Mouse (Mus musculus): ENCODE results near the gene Hist1h4n. TPM values are rescaled to one million over a fixed set of nuclear protein-coding genes. Genes with fewer than 3 reads are reported as not detected.
"Not testable (repeated sequence)": the region's sequence is repeated elsewhere in the genome, so short reads cannot be mapped to it uniquely, and the experiment has no call there.

The Hist1h4n gene
- polyA plus RNA-seq, 1 experiment from 2014 or later = 6.3 TPM

DNA sequence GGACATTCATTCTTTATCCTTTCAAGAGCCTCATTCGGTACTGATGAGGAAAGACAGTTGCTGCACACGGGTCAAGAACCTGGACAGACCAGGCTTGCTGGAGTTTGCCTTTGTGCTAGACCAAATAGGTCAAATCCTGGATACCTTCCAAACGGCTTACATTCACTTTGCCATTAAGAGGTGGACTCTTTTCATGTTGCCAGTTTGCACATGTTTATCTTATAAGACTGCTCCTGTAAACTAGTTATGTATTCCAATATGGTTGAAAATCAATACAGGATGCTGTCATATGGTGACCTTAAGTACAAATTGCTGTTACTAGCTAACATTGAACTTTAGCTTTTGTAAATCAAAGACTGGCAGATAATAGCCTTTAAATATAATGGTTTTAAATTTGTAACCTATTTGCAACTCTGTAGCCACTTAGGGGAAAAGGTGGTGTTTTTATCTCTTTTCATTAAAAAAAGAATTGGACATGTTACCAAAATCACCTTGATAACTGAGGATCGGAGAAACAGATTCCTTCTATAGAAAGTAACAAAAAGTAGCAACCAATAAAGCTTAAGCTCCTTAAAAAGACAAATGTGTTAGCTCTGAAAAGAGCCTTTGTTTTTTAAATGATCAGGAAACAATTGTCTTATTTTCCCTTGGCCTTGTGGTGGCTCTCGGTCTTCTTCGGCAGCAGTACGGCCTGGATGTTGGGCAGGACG is 45.7 kb downstream of the Hist1h4n start:
- H3K4me2 ChIP-seq (ENCODE audit: low read length) = peak overlapping the region; percentile 49
- no peaks in the 10 kb centered on the region for H3K9me3 ChIP-seq (replicated peaks; ENCODE audit: low read length)
- DNase-seq (ENCODE audit: low spot score) (peak; percentile 38), ATAC-seq (replicated peaks; ENCODE audit: low FRiP score, low read depth) (no peak)
- peak overlapping the region; percentile 25; the same call in 1 of the 2 replicates for H3K4me3 ChIP-seq (replicated peaks; ENCODE audit: low read depth, low read length)
- TF ChIP-seq CTCF (IDR thresholded peaks at IDR 0.05; ENCODE audit: low read depth) = no peak
- peak overlapping the region; percentile 44; the same call in 1 of the 2 replicates for H3K9ac ChIP-seq (ENCODE audit: low read depth, low read length)
- H3K4me1 ChIP-seq (replicated peaks; ENCODE audit: insufficient read depth, low read length) = no peaks in the 10 kb centered on the region
- H3K36me3 ChIP-seq (ENCODE audit: insufficient read depth, low read length) = no peaks in the 10 kb centered on the region
- H3K27ac ChIP-seq = peak overlapping the region; percentile 80
- no peaks in the 10 kb centered on the region for H3K27me3 ChIP-seq (ENCODE audit: insufficient read depth, low read length)
- WGBS = 7% methylated on average over 8 of the region's 8 CpGs

DNA sequence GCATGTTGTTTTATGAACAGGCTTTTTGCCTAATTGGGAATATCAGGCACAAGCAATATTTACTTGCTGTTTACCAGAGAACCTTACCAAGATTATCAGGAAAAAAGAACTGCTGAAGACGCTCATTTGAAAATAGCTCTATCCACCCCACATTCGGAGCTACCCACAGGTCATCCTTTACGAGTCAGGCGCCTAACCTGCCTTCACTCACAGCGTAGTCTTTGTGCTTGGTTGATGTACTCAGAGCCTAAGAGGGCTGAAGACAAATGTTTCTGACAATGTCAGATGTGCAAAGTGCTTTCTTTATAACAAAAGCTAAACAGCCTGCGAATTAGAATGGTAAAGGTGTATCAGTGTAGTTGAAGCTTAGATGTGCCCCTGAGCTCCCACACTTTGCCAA is 47.7 kb downstream of the Hist1h4n start:
- no peak for TF ChIP-seq CTCF (IDR thresholded peaks at IDR 0.05; ENCODE audit: low read depth)
- 33% methylated on average over 6 of the region's 6 CpGs for WGBS
- Histone ChIP-seq H3K27ac (peak overlapping the region; percentile 33), H3K4me2 (ENCODE audit: low read length) (0 out of 2 replicates have a peak overlapping the region, but pooled peaks have one; percentile 62), H3K4me1 (replicated peaks; ENCODE audit: insufficient read depth, low read length) (no peaks in the 10 kb centered on the region), H3K9ac (ENCODE audit: low read depth, low read length) (0 out of 2 replicates have a peak overlapping the region, but pooled peaks have one; percentile 10), H3K9me3 (replicated peaks; ENCODE audit: low read length) (no peaks in the 10 kb centered on the region), H3K27me3 (ENCODE audit: insufficient read depth, low read length) (no peaks in the 10 kb centered on the region), H3K4me3 (replicated peaks; ENCODE audit: low read depth, low read length) (0 out of 2 replicates have a peak overlapping the region, but pooled peaks have one; percentile 35), H3K36me3 (ENCODE audit: insufficient read depth, low read length) (no peaks in the 10 kb centered on the region)
- no peak for ATAC-seq (replicated peaks; ENCODE audit: low FRiP score, low read depth)
- DNase-seq (ENCODE audit: low spot score) = no peak

DNA sequence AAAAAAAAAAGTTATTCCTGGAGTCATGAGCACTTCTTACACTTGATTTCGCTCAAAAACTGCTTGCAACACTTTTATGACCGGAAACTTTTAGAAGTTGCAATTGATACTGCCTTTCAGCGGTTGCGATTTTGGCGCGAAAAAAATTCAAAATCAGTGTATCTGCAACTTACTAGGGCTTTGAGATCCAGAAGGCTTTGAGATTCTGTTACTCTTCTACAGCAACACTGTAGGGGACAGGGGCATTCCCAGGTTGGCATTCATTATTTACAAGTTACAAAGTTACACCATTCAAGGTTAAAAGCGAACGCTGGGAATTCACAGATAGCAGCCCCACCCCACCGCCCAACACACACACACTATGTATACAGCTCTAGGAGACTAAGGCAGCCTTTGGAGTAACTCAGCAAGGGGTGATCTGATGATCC is 48.2 kb downstream of the Hist1h4n start:
- 1% methylated on average over 9 of the region's 9 CpGs for WGBS
- no peak for ATAC-seq (replicated peaks; ENCODE audit: low FRiP score, low read depth)

DNA sequence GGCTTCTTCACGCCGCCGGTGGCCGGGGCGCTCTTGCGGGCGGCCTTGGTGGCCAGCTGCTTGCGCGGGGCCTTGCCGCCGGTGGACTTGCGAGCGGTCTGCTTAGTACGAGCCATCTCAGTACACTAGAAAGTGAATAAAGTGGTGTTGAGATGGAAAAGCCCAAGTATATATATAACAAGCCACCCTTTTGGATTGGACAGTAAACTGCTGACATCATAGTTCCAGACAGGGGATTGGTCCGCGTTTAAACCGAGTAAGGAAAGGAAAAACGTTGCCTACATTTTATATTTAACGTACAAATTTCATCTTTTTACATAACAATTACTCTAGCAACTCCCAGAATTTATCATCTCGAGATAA is 48.8 kb downstream of the Hist1h4n start, which contains the start of gene Hist1h3i:
Gene Hist1h3i (minus strand): TSS at position 116 of the 363 bp plus-strand sequence.
- no peaks in the 10 kb centered on the region for H3K9me3 ChIP-seq (replicated peaks; ENCODE audit: low read length)
- peak within 1 kb of the TSS; percentile 78 for H3K27ac ChIP-seq
- WGBS = under 1% methylated on average over 13 of the region's 20 CpGs
- peak within 1 kb of the TSS; percentile 62 for H3K4me2 ChIP-seq (ENCODE audit: low read length)
- DNase-seq (ENCODE audit: low spot score) (peak; percentile 97), ATAC-seq (replicated peaks; ENCODE audit: low FRiP score, low read depth) (peak; percentile 62)
- H3K4me1 ChIP-seq (replicated peaks; ENCODE audit: insufficient read depth, low read length) = no peaks in the 10 kb centered on the region
- H3K4me3 ChIP-seq (replicated peaks; ENCODE audit: low read depth, low read length) = peak within 1 kb of the TSS; percentile 35
- peak within 1 kb of the TSS; percentile 61 for H3K9ac ChIP-seq (ENCODE audit: low read depth, low read length)
- no peaks in the 10 kb centered on the region for H3K27me3 ChIP-seq (ENCODE audit: insufficient read depth, low read length)
- no peak for TF ChIP-seq CTCF (IDR thresholded peaks at IDR 0.05; ENCODE audit: low read depth)
- H3K36me3 ChIP-seq (ENCODE audit: insufficient read depth, low read length) = no peaks in the 10 kb centered on the region

More for the DNA sequence above, 48.2 kb downstream of the Hist1h4n start:
- H3K9me3 ChIP-seq (replicated peaks; ENCODE audit: low read length) = no peaks in the 10 kb centered on the region
- no peaks in the 10 kb centered on the region for H3K4me1 ChIP-seq (replicated peaks; ENCODE audit: insufficient read depth, low read length)
- peak overlapping the region; percentile 35 for H3K4me3 ChIP-seq (replicated peaks; ENCODE audit: low read depth, low read length)
- no peaks in the 10 kb centered on the region for H3K27me3 ChIP-seq (ENCODE audit: insufficient read depth, low read length)
- DNase-seq (ENCODE audit: low spot score) = peak; percentile 75
- TF ChIP-seq CTCF (IDR thresholded peaks at IDR 0.05; ENCODE audit: low read depth) = no peak
- H3K9ac ChIP-seq (ENCODE audit: low read depth, low read length) = 0 out of 2 replicates have a peak overlapping the region, but pooled peaks have one; percentile 10
- H3K4me2 ChIP-seq (ENCODE audit: low read length) = peak overlapping the region; percentile 62
- peak overlapping the region; percentile 33 for H3K27ac ChIP-seq
- H3K36me3 ChIP-seq (ENCODE audit: insufficient read depth, low read length) = no peaks in the 10 kb centered on the region

DNA sequence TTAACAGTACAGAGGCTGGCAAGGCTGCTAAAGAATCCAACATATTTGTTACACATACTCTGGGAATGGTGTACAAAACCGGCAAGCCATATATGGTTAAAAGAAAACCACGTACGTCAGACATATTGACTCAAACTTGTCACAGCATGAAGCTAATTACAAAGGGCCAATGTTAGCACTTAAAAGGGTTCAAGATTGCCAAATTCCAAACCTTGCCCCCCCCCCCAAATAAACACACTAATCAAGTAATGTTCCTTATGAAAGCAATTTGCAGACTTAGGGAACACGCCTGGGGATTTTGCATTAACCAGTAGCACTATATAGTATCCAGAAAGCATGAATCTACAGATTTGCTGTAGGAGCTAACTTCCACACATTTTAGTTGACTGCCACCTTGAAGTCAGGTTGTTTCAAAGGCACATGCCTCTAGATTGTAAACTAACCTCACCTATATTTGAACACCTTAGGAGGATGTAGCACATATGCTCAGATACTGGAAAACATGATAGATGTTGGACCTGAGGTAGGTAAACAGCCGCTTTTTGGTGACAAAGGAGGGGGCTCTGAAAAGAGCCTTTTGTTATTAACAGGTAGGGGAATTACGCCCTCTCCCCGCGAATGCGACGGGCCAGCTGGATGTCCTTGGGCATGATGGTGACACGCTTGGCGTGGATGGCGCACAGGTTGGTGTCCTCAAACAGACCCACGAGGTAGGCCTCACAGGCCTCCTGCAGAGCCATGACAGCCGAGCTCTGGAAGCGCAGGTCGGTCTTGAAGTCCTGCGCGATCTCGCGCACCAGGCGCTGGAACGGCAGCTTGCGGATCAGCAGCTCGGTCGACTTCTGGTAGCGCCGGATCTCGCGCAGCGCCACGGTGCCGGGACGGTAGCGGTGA is 49.4 kb downstream of the Hist1h4n start:
- H3K36me3 ChIP-seq (ENCODE audit: insufficient read depth, low read length); H3K4me1 ChIP-seq (replicated peaks; ENCODE audit: insufficient read depth, low read length); H3K9me3 ChIP-seq (replicated peaks; ENCODE audit: low read length); H3K27me3 ChIP-seq (ENCODE audit: insufficient read depth, low read length); ATAC-seq (replicated peaks; ENCODE audit: low FRiP score, low read depth): not testable (repeated sequence)
- Histone ChIP-seq H3K27ac (peak overlapping the region; percentile 78), H3K4me2 (ENCODE audit: low read length) (peak overlapping the region; percentile 62), H3K4me3 (replicated peaks; ENCODE audit: low read depth, low read length) (peak overlapping the region; percentile 35), H3K9ac (ENCODE audit: low read depth, low read length) (peak overlapping the region; percentile 61)
- DNase-seq (ENCODE audit: low spot score) = peak; percentile 74
- under 1% methylated on average over 14 of the region's 35 CpGs for WGBS

Small RNA genes within 50 kb of the gene (microRNA-seq; reads per million reads assigned to microRNA genes)
- not detected for gene Gm19658
- gene Gm44346 = not detected
- gene Gm44466 = not detected

Other genes with a start within 250 kb of the Hist1h4n start
- gene Olfr1362, start 218.2 kb downstream of the Hist1h4n start, polyA plus RNA-seq (2015; fragmentation: Nextera tagmentation; extraction: Ambion mirVana) = not detected in 2 replicates
- gene Olfr11, start 189.7 kb downstream of the Hist1h4n start, polyA plus RNA-seq (2015; fragmentation: Nextera tagmentation; extraction: Ambion mirVana) = not detected in 2 replicates
- not detected in 2 replicates for gene Olfr1361, start 168.8 kb downstream of the Hist1h4n start, polyA plus RNA-seq (2015; fragmentation: Nextera tagmentation; extraction: Ambion mirVana)
- not detected in 2 replicates for gene Olfr1360, start 154.8 kb downstream of the Hist1h4n start, polyA plus RNA-seq (2015; fragmentation: Nextera tagmentation; extraction: Ambion mirVana)
- not detected in 2 replicates for gene Olfr1359, start 134.1 kb downstream of the Hist1h4n start, polyA plus RNA-seq (2015; fragmentation: Nextera tagmentation; extraction: Ambion mirVana)
- gene Hist1h2bl, start 116.1 kb downstream of the Hist1h4n start, polyA plus RNA-seq (2015; fragmentation: Nextera tagmentation; extraction: Ambion mirVana) = 2.1 and 3.7 TPM in 2 replicates
- gene Hist1h2ai, start 115.8 kb downstream of the Hist1h4n start, polyA plus RNA-seq (2015; fragmentation: Nextera tagmentation; extraction: Ambion mirVana) = 21.2 and 27.1 TPM in 2 replicates
- gene Hist1h3h, start 114.5 kb downstream of the Hist1h4n start, polyA plus RNA-seq (2015; fragmentation: Nextera tagmentation; extraction: Ambion mirVana) = 5.6 and 7.2 TPM in 2 replicates
- 2.1 and 2.4 TPM in 2 replicates for gene Hist1h2bm, start 110.2 kb downstream of the Hist1h4n start, polyA plus RNA-seq (2015; fragmentation: Nextera tagmentation; extraction: Ambion mirVana)
- 0.34 and 0.65 TPM in 2 replicates for gene Hist1h4j, start 97.1 kb downstream of the Hist1h4n start, polyA plus RNA-seq (2015; fragmentation: Nextera tagmentation; extraction: Ambion mirVana)
- 2.0 and 3.0 TPM in 2 replicates for gene Hist1h4k, start 81.7 kb downstream of the Hist1h4n start, polyA plus RNA-seq (2015; fragmentation: Nextera tagmentation; extraction: Ambion mirVana)
- gene Hist1h2ak, start 78.4 kb downstream of the Hist1h4n start, polyA plus RNA-seq (2015; fragmentation: Nextera tagmentation; extraction: Ambion mirVana) = 18.1 and 21.5 TPM in 2 replicates
- 1.8 and 4.6 TPM in 2 replicates for gene Hist1h2bn, start 78.1 kb downstream of the Hist1h4n start, polyA plus RNA-seq (2015; fragmentation: Nextera tagmentation; extraction: Ambion mirVana)
- gene Hist1h1b, start 51.6 kb downstream of the Hist1h4n start, polyA plus RNA-seq (2015; fragmentation: Nextera tagmentation; extraction: Ambion mirVana) = 13.2 and 13.8 TPM in 2 replicates
- 66.0 and 72.0 TPM in 2 replicates for gene Hist1h3i, start 48.8 kb downstream of the Hist1h4n start, polyA plus RNA-seq (2015; fragmentation: Nextera tagmentation; extraction: Ambion mirVana)
- gene Hist1h2an, start 45.0 kb downstream of the Hist1h4n start, polyA plus RNA-seq (2015; fragmentation: Nextera tagmentation; extraction: Ambion mirVana) = 4.6 TPM in 1 of 2 replicates, not detected in the other
- gene Hist1h2bp, start 44.7 kb downstream of the Hist1h4n start, polyA plus RNA-seq (2015; fragmentation: Nextera tagmentation; extraction: Ambion mirVana) = 0.71 and 1.5 TPM in 2 replicates
- gene Hist1h2bq, start 22.0 kb downstream of the Hist1h4n start, polyA plus RNA-seq (2015; fragmentation: Nextera tagmentation; extraction: Ambion mirVana) = 12.2 and 13.7 TPM in 2 replicates
- gene Hist1h2ao, start 21.7 kb downstream of the Hist1h4n start, polyA plus RNA-seq (2015; fragmentation: Nextera tagmentation; extraction: Ambion mirVana) = not detected in 2 replicates
- gene Hist1h4m, start 20.4 kb downstream of the Hist1h4n start, polyA plus RNA-seq (2015; fragmentation: Nextera tagmentation; extraction: Ambion mirVana) = not detected in 2 replicates
- 2,281 and 2,496 TPM in 2 replicates for gene Hist1h2ap, start 1.3 kb upstream of the Hist1h4n start, polyA plus RNA-seq (2015; fragmentation: Nextera tagmentation; extraction: Ambion mirVana)
- 13.2 TPM in 2 replicates for gene Hist1h2br, start 1.5 kb upstream of the Hist1h4n start, polyA plus RNA-seq (2015; fragmentation: Nextera tagmentation; extraction: Ambion mirVana)
- 8.5 and 9.6 TPM in 2 replicates for gene Zfp184, start 112.9 kb upstream of the Hist1h4n start, polyA plus RNA-seq (2015; fragmentation: Nextera tagmentation; extraction: Ambion mirVana)
- gene Pom121l2, start 149.0 kb upstream of the Hist1h4n start, polyA plus RNA-seq (2015; fragmentation: Nextera tagmentation; extraction: Ambion mirVana) = not detected in 2 replicates
- 0.21 and 0.60 TPM in 2 replicates for gene Prss16, start 177.5 kb upstream of the Hist1h4n start, polyA plus RNA-seq (2015; fragmentation: Nextera tagmentation; extraction: Ambion mirVana)
- 4.0 and 4.5 TPM in 2 replicates for gene Hist1h2ah, start 203.4 kb upstream of the Hist1h4n start, polyA plus RNA-seq (2015; fragmentation: Nextera tagmentation; extraction: Ambion mirVana)
- gene Hist1h2bk, start 203.7 kb upstream of the Hist1h4n start, polyA plus RNA-seq (2015; fragmentation: Nextera tagmentation; extraction: Ambion mirVana) = 4.0 and 4.8 TPM in 2 replicates
- 15.3 and 17.2 TPM in 2 replicates for gene Hist1h4i, start 209.2 kb upstream of the Hist1h4n start, polyA plus RNA-seq (2015; fragmentation: Nextera tagmentation; extraction: Ambion mirVana)
- gene Hist1h2ag, start 210.7 kb upstream of the Hist1h4n start, polyA plus RNA-seq (2015; fragmentation: Nextera tagmentation; extraction: Ambion mirVana) = 33.8 and 48.4 TPM in 2 replicates
- gene Hist1h2bj, start 211.0 kb upstream of the Hist1h4n start, polyA plus RNA-seq (2015; fragmentation: Nextera tagmentation; extraction: Ambion mirVana) = 8.5 and 10.2 TPM in 2 replicates

Data from kidney, postnatal 0 days (tissue).